Mouse (Mus musculus) adrenal gland, adult 8-10 months (tissue): ENCODE measurements around the gene Nudt4. TPM values are rescaled to one million over a fixed set of nuclear protein-coding genes. Genes with fewer than 3 reads are reported as not detected.

Experiments used
- DNase-seq: peaks from one replicate; pipeline ENCODE4 v3.0.0; 2022
- total RNA-seq, 4 experiments: library from RNA; stranded (reverse); gene quantifications; 2 replicates each; pipeline ENCODE4 v1.2.4; 2022

Gene Nudt4
- total RNA-seq, 4 experiments from 2014 or later, result 94.5 to 230 (median 162) TPM

- no peak for DNase-seq
These were observed 24.7 kb downstream of the Nudt4 start for GRCm38 (mm10) chr10:95539260-95539659.

GRCm38 (mm10) chr10:95536222-95536541 is 27.8 kb downstream of the Nudt4 start:
- DNase-seq, result no peak

- no peak for DNase-seq
These were observed 28.3 kb downstream of the Nudt4 start for GRCm38 (mm10) chr10:95535399-95536221.

- DNase-seq, result no peak
These were observed 30.6 kb downstream of the Nudt4 start for GRCm38 (mm10) chr10:95533382-95533781.

- no peak for DNase-seq
These were observed 31.0 kb downstream of the Nudt4 start for GRCm38 (mm10) chr10:95532916-95533315.

GRCm38 (mm10) chr10:95530551-95531121 is 33.3 kb downstream of the Nudt4 start:
- DNase-seq, result no peak

- no peak for DNase-seq
These were observed 37.3 kb downstream of the Nudt4 start for GRCm38 (mm10) chr10:95526495-95527122.

- no peak for DNase-seq
These were observed 38.1 kb downstream of the Nudt4 start for GRCm38 (mm10) chr10:95525871-95526270.

- no peak for DNase-seq
These were observed 38.8 kb downstream of the Nudt4 start for GRCm38 (mm10) chr10:95525037-95525675.

- no peak for DNase-seq
These were observed 46.3 kb downstream of the Nudt4 start for GRCm38 (mm10) chr10:95517656-95518055.

GRCm38 (mm10) chr10:95515293-95515931 is 48.5 kb downstream of the Nudt4 start:
- DNase-seq, result peak; percentile 33

- DNase-seq, result peak; percentile 98
These were observed 49.2 kb downstream of the Nudt4 start, which contains the start of gene Ube2n for GRCm38 (mm10) chr10:95514656-95515292. TSS of gene Ube2n (plus strand) at chr10:95515145.

- no peak for DNase-seq
These were observed 50.0 kb downstream of the Nudt4 start for GRCm38 (mm10) chr10:95513768-95514556.

- DNase-seq, result no peak
These were observed 51.3 kb downstream of the Nudt4 start for GRCm38 (mm10) chr10:95512635-95513034.

- no peak for DNase-seq
These were observed 54.7 kb downstream of the Nudt4 start for GRCm38 (mm10) chr10:95509263-95509662.

- DNase-seq, result no peak
These were observed 55.2 kb downstream of the Nudt4 start for GRCm38 (mm10) chr10:95508793-95509192.

- DNase-seq, result no peak
These were observed 55.8 kb downstream of the Nudt4 start for GRCm38 (mm10) chr10:95508126-95508525.

- DNase-seq, result no peak
These were observed 59.6 kb downstream of the Nudt4 start for GRCm38 (mm10) chr10:95504341-95504740.

GRCm38 (mm10) chr10:95503443-95504235 is 60.3 kb downstream of the Nudt4 start:
- DNase-seq, result no peak

GRCm38 (mm10) chr10:95501463-95502081 is 62.4 kb downstream of the Nudt4 start, which contains the start of gene Mrpl42:
TSS of gene Mrpl42 (minus strand) at chr10:95501940.
- peak; percentile 79 for DNase-seq
